Mouse (Mus musculus) heart, embryonic 16.5 days (tissue): ENCODE results near the gene Hist1h3g. TPM values are rescaled to one million over a fixed set of nuclear protein-coding genes. Genes with fewer than 3 reads are reported as not detected.
"Not testable (repeated sequence)": the region's sequence is repeated elsewhere in the genome, so short reads cannot be mapped to it uniquely, and the experiment has no call there.

Experiments
- ATAC-seq: fragments of 200-750 bp; cut with Nextera tagmentation; replicated peaks from 2 replicates; pipeline ENCODE4 v1.8.0; 2017; ENCODE audit warnings: moderate number of reproducible peaks; ENCODE audit not compliant: insufficient read depth, low FRiP score; ENCODE audit errors: extremely low read depth
- H3K27ac ChIP-seq: fragments of 300-500 bp; sonication (generic); 2 replicates; pipeline ENCODE4 v1.5.1; 2014; ENCODE audit warnings: mild to moderate bottlenecking, low read length, control low read depth, moderate library complexity
- H3K27me3 ChIP-seq: fragments of 300-500 bp; sonication (generic); 2 replicates; pipeline ENCODE4 v1.6.1; 2014; ENCODE audit warnings: low read length, mixed read lengths; ENCODE audit not compliant: control insufficient read depth, insufficient read depth
- H3K36me3 ChIP-seq: fragments of 300-500 bp; sonication (generic); 2 replicates; pipeline ENCODE4 v1.6.1; 2014; ENCODE audit not compliant: control insufficient read depth, insufficient read depth
- H3K4me1 ChIP-seq: fragments of 300-500 bp; sonication (generic); 2 replicates; pipeline ENCODE4 v1.6.1; 2014; ENCODE audit warnings: low read length, mixed read lengths; ENCODE audit not compliant: control insufficient read depth, insufficient read depth
- H3K4me2 ChIP-seq: fragments of 300-500 bp; sonication (generic); 2 replicates; pipeline ENCODE4 v1.6.1; 2014; ENCODE audit warnings: low read depth, mild to moderate bottlenecking, control low read depth, low read length
- H3K4me3 ChIP-seq: fragments of 300-500 bp; sonication (generic); 2 replicates; pipeline ENCODE4 v1.5.1; 2014; ENCODE audit warnings: mild to moderate bottlenecking, control low read depth, low read length
- H3K9ac ChIP-seq: fragments of 300-500 bp; sonication (generic); 2 replicates; pipeline ENCODE4 v1.6.1; 2014; ENCODE audit warnings: low read length, control low read depth
- H3K9me3 ChIP-seq: fragments of 300-500 bp; sonication (generic); replicated peaks from 2 replicates; pipeline ENCODE4 v1.6.1; 2016; ENCODE audit warnings: low read length; ENCODE audit not compliant: control insufficient read depth
- WGBS: fragments of 180-500 bp; shearing (Covaris S2); extraction: QIAGEN DNeasy Blood & Tissue Kit; methylation state at CpG from one replicate; pipeline ENCODE4 v1.1.7; 2014; 5-methylcytosine and 5-hydroxymethylcytosine counted together
- polyA plus RNA-seq: library from polyadenylated mRNA; unstranded; fragments of >200 nt; fragmentation: Nextera tagmentation; extraction: Ambion mirVana; gene quantifications from 2 replicates; pipeline ENCODE4 v1.2.1, GENCODE M21; 2015

Gene Hist1h3g
- polyA plus RNA-seq, 1 experiment from 2014 or later: 2.2 TPM

GRCm38 (mm10) chr13:23572218-23573033, 37.2 kb downstream of the Hist1h3g start:
- Histone ChIP-seq H3K36me3 (no peaks in the 10 kb centered on the region), H3K4me1 (peaks cover 30% of the 10 kb centered on the region), H3K4me2 (peak overlapping the region; percentile 77), H3K9ac (peak overlapping the region; percentile 76), H3K9me3 (no peaks in the 10 kb centered on the region), H3K27ac (peak overlapping the region; percentile 96), H3K27me3 (no peaks in the 10 kb centered on the region), H3K4me3 (peak overlapping the region; percentile 59)
- 36% methylated on average over 2 of the region's 2 CpGs for WGBS
- no peak for ATAC-seq

- 16% methylated on average over 18 of the region's 20 CpGs for WGBS
- Histone ChIP-seq H3K4me1 (peaks cover 30% of the 10 kb centered on the region), H3K4me2 (peak overlapping the region; percentile 77), H3K9ac (peak overlapping the region; percentile 76), H3K27ac (peak overlapping the region; percentile 83), H3K4me3 (peak overlapping the region; percentile 47)
- not testable (repeated sequence) for H3K27me3 ChIP-seq, H3K36me3 ChIP-seq, ATAC-seq, H3K9me3 ChIP-seq
Measured at GRCm38 (mm10) chr13:23573034-23573897, 38.0 kb downstream of the Hist1h3g start.

DNA sequence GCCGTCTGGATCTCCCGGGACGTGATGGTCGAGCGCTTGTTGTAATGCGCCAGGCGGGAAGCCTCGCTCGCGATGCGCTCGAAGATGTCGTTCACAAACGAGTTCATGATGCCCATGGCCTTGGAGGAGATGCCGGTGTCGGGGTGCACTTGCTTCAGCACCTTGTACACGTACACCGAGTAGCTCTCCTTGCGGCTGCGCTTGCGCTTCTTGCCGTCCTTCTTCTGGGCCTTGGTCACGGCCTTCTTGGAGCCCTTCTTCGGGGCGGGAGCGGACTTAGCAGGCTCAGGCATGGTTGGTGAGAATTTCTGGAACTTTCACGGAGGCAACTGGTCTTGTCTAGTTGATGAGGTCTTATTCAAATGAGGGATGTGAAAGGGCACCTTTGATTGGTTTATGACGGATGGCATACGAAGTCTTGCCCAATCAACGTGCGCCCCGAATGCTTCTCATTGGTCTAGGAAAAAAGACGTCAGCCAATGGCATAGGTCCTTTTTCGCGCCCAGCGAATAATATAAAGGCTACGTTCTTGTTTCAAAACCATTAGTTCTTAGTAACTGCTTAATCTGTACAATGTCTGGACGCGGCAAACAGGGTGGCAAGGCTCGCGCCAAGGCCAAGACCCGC, 38.8 kb downstream of the Hist1h3g start, which contains the start of the genes Hist1h2bf and Hist1h2ad:
TSS of gene Hist1h2bf (minus strand) at position 299 of the 627 bp plus-strand sequence.
TSS of gene Hist1h2ad (plus strand) at position 484 of the 627 bp plus-strand sequence.
- ATAC-seq: peak; percentile 84
- H3K27ac ChIP-seq: peak within 1 kb of the TSS; percentile 83
- not testable (repeated sequence) for H3K27me3 ChIP-seq, H3K9me3 ChIP-seq, H3K36me3 ChIP-seq
- peak within 1 kb of the TSS; percentile 47 for H3K4me3 ChIP-seq
- WGBS: 2% methylated on average over 26 of the region's 42 CpGs
- H3K4me2 ChIP-seq: peak within 1 kb of the TSS; percentile 77
- H3K4me1 ChIP-seq: peaks cover 30% of the 10 kb centered on the region
- peak within 1 kb of the TSS; percentile 76 for H3K9ac ChIP-seq

- Histone ChIP-seq H3K4me1 (peaks cover 30% of the 10 kb centered on the region), H3K4me2 (peak overlapping the region; percentile 77), H3K27ac (peak overlapping the region; percentile 83), H3K4me3 (peak overlapping the region; percentile 41), H3K9ac (peak overlapping the region; percentile 57; the same call in 1 of the 2 replicates)
- not testable (repeated sequence) for ATAC-seq, H3K36me3 ChIP-seq, H3K9me3 ChIP-seq, H3K27me3 ChIP-seq
- WGBS: 3% methylated on average over 8 of the region's 39 CpGs
Measured at GRCm38 (mm10) chr13:23574546-23575170, 39.4 kb downstream of the Hist1h3g start.

DNA sequence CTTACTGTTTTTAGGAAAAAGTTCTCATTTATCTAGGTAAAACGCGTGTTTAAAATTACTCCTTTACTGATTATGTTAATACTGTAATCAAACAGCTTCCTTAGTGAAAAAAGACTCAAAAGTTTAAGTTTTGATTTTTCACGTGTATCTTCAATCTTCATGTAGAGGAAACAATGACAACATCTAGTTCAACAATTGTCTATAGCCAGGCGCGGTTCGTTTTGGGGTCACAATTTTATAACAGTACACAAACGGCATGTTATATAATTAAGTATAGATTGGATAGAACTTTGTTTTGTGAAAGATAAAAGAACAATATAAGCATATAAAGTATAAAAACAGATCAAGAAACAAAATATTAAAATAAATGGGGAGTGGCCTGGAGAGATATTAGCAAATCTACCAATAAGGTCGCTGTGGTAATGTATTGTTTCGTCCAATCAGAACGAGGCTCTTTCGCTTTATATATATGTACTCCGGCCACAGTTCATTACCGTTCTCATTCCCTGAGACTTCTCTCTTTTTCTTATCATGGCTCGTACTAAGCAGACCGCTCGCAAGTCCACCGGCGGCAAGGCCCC, 40.1 kb downstream of the Hist1h3g start, which contains the start of gene Hist1h3d:
TSS of gene Hist1h3d (plus strand) at position 493 of the 581 bp plus-strand sequence.
- WGBS: 2% methylated on average over 17 of the region's 18 CpGs
- H3K4me2 ChIP-seq: peak within 1 kb of the TSS; percentile 62
- H3K36me3 ChIP-seq: no peaks in the 10 kb centered on the region
- peak; percentile 37 for ATAC-seq
- H3K27me3 ChIP-seq: no peaks in the 10 kb centered on the region
- peaks cover 26% of the 10 kb centered on the region for H3K4me1 ChIP-seq
- H3K27ac ChIP-seq: peak within 1 kb of the TSS; percentile 82
- peak within 1 kb of the TSS; percentile 52 for H3K4me3 ChIP-seq
- peak within 1 kb of the TSS; percentile 72 for H3K9ac ChIP-seq
- no peaks in the 10 kb centered on the region for H3K9me3 ChIP-seq

GRCm38 (mm10) chr13:23575864-23576313, 40.7 kb downstream of the Hist1h3g start:
- Histone ChIP-seq H3K27ac (peak overlapping the region; percentile 66), H3K4me2 (peak overlapping the region; percentile 62), H3K4me1 (peaks cover 26% of the 10 kb centered on the region), H3K4me3 (peak overlapping the region; percentile 52), H3K9ac (peak overlapping the region; percentile 72)
- not testable (repeated sequence) for H3K27me3 ChIP-seq, H3K36me3 ChIP-seq, ATAC-seq, H3K9me3 ChIP-seq
- WGBS: 2% methylated on average over 13 of the region's 40 CpGs

DNA sequence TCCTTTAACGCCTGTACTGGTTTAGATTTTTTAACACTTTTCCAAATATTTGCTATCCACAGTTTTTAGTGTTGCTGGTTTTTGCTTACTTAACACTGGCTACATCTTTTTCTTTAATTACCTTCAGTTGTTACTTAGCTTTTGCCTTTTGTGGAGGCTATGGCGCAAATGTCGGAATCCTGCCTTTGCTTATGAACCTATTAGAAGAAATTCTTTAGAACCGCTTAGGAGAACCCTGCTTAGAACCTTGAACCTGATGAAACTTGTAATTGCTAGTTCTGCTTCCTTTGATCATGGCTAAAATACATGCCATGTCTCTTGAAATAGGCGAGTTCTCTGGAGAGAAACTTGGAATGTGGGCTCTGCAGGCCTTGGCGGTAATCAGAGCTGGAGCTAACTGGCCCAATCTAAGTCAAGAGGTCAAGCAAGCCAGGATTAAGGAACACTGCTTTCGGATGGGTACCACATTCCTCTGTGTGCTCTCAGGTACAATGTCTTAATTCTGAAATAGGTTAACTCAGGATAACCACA, 41.2 kb downstream of the Hist1h3g start:
- Histone ChIP-seq H3K36me3 (no peaks in the 10 kb centered on the region), H3K27ac (peak overlapping the region; percentile 66), H3K9ac (peak overlapping the region; percentile 72), H3K4me3 (peak overlapping the region; percentile 52), H3K4me2 (peak overlapping the region; percentile 62), H3K9me3 (no peaks in the 10 kb centered on the region), H3K27me3 (no peaks in the 10 kb centered on the region), H3K4me1 (peaks cover 26% of the 10 kb centered on the region)
- no peak for ATAC-seq
- 23% methylated on average over 7 of the region's 7 CpGs for WGBS
